Mouse (Mus musculus) CH12.LX (cell line): ENCODE data around the gene Spty2d1.

Source experiments
- CTCF ChIP-seq, 2 experiments: IDR thresholded peaks in 1 of 2; conservative IDR thresholded peaks in 1 of 2; 2 replicates each; pipeline ENCODE4 v1.5.1; 2011 to 2012; ENCODE audit warnings: low read depth in 2 of 2, low read length in 2 of 2, improper control_type of control experiment in 1 of 2, inconsistent platforms in 1 of 2, mild to moderate bottlenecking in 1 of 2, moderate library complexity in 1 of 2
- EP300 ChIP-seq: IDR thresholded peaks from 2 replicates; pipeline ENCODE4 v1.6.1; 2011; ENCODE audit warnings: low read length, improper control_type of control experiment
- JUN ChIP-seq: IDR thresholded peaks from 2 replicates; pipeline ENCODE4 v1.6.1; 2011; ENCODE audit warnings: low read depth, mild to moderate bottlenecking, low read length, improper control_type of control experiment, moderate library complexity; ENCODE audit not compliant: insufficient read depth
- KAT2A ChIP-seq: IDR thresholded peaks from 2 replicates; pipeline ENCODE4 v1.6.1; 2012; ENCODE audit warnings: low read length, improper control_type of control experiment, inconsistent platforms; ENCODE audit not compliant: insufficient replicate concordance
- MAX ChIP-seq: IDR thresholded peaks from 2 replicates; pipeline ENCODE4 v1.6.1; 2011; ENCODE audit warnings: low read length, improper control_type of control experiment
- PAX5 ChIP-seq: IDR thresholded peaks from 2 replicates; pipeline ENCODE4 v1.6.1; 2012; ENCODE audit warnings: low read length, inconsistent platforms, mixed read lengths
- USF1 ChIP-seq: IDR thresholded peaks from 2 replicates; pipeline ENCODE4 v1.6.1; 2014; ENCODE audit warnings: low read depth, mild to moderate bottlenecking, inconsistent platforms, low read length, improper control_type of control experiment
- ZKSCAN1 ChIP-seq: IDR thresholded peaks from 2 replicates; pipeline ENCODE4 v1.6.1; 2012; ENCODE audit warnings: low read depth, inconsistent platforms, low read length, improper control_type of control experiment, borderline replicate concordance

DNA sequence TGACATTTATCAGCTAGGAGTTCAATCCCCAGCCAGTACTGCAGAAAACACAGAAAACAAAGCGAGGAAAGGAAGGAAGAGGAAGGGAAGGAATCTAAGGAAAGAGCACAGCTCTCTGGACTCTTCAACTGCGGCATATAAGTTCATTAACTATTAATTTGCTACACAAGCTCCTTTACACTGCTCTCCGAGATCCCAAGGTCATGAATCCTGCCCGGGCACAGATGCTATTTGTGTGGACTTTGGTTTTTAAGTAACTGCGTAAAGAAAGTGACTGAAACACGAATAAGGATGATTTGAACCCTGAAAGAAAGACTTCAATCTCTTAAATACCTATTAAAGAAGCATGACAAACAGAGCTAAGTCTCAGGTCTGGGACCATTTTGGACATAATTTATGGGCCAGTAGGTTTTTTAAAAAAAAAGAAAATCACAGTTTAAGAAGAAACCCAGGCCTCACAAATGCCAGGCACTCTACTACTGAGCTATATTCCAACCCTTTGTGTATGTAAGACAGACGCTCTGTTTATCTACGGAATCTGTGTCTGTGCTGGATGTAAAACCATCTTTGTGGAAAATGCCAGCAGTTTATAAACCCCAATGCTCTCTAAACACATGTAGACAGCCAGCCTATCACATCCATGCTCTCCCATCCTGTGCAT is 8.1 kb downstream of the Spty2d1 start:
- TF ChIP-seq ZKSCAN1, result no peak
- TF ChIP-seq JUN, result no peak
- no peak for TF ChIP-seq MAX
- no peak for TF ChIP-seq EP300
- TF ChIP-seq KAT2A, result no peak
- TF ChIP-seq PAX5, result no peak
- TF ChIP-seq USF1, result no peak
- TF ChIP-seq CTCF (conservative IDR thresholded peaks at IDR 0.05 in 1 of 2, IDR thresholded peaks at IDR 0.05 in 1 of 2; ENCODE audit: low read depth in 2 of 2, low read length in 2 of 2), result no peak
